Mouse (Mus musculus): ENCODE measurements around the gene Wrap73.

Wrap73 gene

GRCm38 (mm10) chr4:154185001-154185400 lies 42.8 kb downstream of the Wrap73 start:
- no peak for DNase-seq (ENCODE audit: low spot score)

- no peak for DNase-seq (ENCODE audit: low spot score)
Measured at GRCm38 (mm10) chr4:154186002-154186537, 43.9 kb downstream of the Wrap73 start.

- DNase-seq (ENCODE audit: low spot score), result no peak
Measured at GRCm38 (mm10) chr4:154188948-154189347, 46.8 kb downstream of the Wrap73 start.

- no peak for DNase-seq (ENCODE audit: low spot score)
Measured at GRCm38 (mm10) chr4:154197961-154198360, 55.8 kb downstream of the Wrap73 start.

GRCm38 (mm10) chr4:154198377-154198961 lies 56.3 kb downstream of the Wrap73 start:
- no peak for DNase-seq (ENCODE audit: low spot score)

- no peak for DNase-seq (ENCODE audit: low spot score)
Measured at GRCm38 (mm10) chr4:154201511-154201910, 59.3 kb downstream of the Wrap73 start.

- DNase-seq (ENCODE audit: low spot score), result no peak
Measured at GRCm38 (mm10) chr4:154204532-154204931, 62.4 kb downstream of the Wrap73 start.

GRCm38 (mm10) chr4:154205392-154205791 lies 63.2 kb downstream of the Wrap73 start:
- DNase-seq (ENCODE audit: low spot score), result no peak

- DNase-seq (ENCODE audit: low spot score), result no peak
Measured at GRCm38 (mm10) chr4:154207261-154207660, 65.1 kb downstream of the Wrap73 start.

- DNase-seq (ENCODE audit: low spot score), result no peak
Measured at GRCm38 (mm10) chr4:154209054-154209453, 66.9 kb downstream of the Wrap73 start.

GRCm38 (mm10) chr4:154209825-154210224 lies 67.7 kb downstream of the Wrap73 start:
- DNase-seq (ENCODE audit: low spot score), result no peak

GRCm38 (mm10) chr4:154211459-154211858 lies 69.3 kb downstream of the Wrap73 start:
- DNase-seq (ENCODE audit: low spot score), result no peak

GRCm38 (mm10) chr4:154213586-154213985 lies 71.4 kb downstream of the Wrap73 start:
- DNase-seq (ENCODE audit: low spot score), result peak; percentile 70

GRCm38 (mm10) chr4:154214075-154214474 lies 71.9 kb downstream of the Wrap73 start:
- DNase-seq (ENCODE audit: low spot score), result no peak

All from testis, postnatal 14 days (tissue).